Mouse (Mus musculus) cerebellum, adult 11-12 months (tissue): Measurements from ENCODE around the gene Fgfr2.

Experiments
- DNase-seq: peaks from one replicate; pipeline ENCODE4 v3.0.0; 2022

Gene Fgfr2

DNA sequence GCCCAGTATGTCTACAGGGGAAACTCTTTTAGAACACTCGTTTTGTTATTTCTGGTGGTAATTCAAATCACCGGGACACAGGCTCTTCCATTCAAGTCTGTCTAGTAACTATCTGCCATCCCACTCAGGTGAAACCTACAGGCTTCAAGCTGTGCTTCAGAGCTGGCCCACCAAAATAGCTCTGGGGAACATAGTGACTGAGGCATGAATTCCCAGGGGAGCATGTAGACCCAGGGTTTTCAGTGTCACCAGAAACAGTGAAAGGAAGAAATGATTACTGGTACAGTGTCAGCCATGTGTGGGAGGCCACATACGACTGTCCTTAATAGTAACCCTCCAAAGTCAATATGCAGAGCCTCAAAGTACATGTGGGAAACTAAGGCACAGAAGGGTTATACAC lies 841.0 kb downstream of the Fgfr2 start:
- no peak for DNase-seq

DNA sequence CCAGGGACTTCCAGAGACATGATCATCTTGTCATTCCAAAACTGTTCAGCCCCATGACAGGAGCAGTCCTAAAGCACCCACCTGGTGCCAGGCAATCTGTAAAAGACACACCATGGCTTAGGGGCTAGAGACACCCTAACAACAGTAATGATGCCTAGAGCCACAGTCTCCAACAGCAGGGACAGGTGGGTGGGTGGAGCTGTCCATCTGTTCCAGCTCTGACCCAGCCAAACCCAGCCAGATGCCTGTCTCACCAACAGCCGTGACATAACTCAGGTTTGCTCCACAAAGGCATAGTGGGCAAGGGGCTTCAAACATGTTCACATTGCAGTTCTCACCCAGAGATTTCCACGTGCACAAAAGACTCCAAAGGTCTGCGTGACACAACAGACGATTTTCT lies 841.4 kb downstream of the Fgfr2 start:
- peak; percentile 81 for DNase-seq

DNA sequence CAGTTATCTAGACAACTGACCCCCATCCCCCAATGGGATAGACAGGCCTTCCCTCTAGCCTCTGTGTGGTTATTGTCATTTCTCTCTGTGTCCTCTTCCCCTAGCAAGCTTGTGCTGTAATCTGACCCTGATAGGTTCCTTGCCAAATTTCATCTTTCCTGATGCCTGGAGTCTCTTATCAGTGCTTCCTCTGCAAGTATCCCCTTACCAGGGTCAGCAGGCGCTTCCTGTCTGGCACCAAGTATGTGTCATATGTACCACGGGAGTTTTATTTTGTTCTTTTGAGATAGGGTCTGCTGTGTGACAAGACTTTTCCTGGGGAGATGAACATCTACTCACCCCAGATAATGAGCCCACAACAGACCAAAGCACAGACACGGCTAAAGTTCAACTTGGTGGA lies 844.5 kb downstream of the Fgfr2 start:
- no peak for DNase-seq

DNA sequence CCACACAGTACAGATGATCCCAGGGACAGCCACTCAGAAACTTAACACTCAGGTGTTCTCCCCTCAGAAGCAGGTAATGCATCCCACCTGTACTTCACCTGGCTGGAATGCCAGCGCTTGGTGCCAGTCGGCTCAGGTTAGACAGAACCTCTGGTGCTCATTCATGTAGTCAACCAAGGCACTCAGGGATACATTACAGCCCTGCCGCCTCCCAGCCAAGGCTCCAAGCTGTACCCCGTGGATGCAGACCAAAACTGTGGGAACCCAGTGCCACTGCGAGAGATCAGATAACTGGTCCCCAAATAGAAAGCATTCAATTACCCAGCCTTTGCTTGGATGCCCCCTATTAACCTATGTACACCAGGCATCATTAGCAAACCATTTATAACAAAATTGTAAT lies 846.9 kb downstream of the Fgfr2 start:
- no peak for DNase-seq

DNA sequence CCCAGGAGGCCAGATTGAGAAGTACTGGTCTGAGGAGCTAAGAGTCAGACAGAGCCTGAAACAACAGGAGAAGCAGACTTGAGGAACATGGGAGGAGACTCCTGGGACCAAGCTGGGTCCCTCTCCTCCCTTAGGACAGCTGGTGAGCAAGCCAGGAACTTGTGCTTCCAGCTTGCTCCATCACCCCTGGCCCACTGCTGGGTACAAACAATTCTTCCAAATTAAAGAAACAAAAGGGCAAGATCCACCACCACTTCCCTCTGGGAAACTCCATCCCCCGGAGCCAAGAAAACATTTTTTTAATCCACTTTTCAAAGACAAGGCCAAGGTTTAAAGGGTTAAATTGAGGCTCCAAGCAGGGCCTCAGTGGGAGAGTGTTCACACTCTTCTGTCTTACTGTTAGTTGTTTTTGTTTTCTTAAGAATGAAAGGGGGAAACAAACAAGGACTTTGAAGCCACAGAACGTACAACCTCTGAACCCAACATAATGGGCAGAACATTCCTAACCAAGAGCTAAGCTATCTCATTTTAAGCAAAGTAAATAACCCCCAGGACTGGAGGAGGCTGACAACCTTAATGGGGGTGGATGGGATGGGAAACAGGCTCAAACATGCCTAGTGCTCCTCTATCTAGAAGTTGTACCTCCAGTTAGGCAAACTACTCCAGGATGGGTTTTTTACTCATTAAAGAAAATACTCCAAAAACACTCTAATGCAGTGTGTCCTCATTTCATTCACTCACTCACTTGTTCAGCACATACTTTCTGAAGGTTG lies 849.2 kb downstream of the Fgfr2 start:
- no peak for DNase-seq

DNA sequence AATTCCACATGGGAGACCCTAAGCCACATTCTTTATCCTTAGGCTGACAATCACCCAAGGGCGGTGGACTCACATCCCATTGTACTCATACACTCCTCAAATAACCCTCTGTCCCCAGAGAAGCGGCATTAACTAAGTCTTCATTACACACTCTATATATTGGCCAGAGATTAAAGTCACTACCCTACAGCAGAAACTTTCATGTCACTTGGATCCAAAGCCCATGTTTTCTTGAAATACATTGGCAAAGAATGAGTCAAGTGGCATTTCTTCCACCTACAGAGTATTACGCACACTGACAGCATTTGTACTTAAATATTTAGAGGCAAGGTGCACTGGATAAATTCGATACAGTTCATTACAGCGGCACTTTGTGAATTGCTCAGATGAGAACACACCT lies 850.2 kb downstream of the Fgfr2 start:
- no peak for DNase-seq

DNA sequence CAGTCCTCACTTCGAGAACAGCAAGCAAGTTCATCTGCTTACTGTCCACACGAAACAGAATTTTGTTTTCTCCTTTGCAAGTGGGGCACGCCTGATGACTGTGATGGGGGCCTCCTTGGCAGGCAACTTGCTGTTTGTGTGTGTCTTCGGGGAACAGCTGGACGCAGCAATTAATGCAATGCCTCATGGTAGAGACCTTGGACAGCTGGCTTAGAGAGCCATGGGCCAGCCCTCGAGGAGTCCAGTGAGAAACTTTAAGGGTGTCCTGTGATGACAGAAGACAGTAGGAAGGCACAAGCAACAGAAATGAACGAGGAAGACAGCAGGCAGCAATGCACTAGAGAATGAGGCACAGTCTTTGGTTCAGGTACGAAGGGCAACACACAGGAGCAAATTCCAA lies 852.8 kb downstream of the Fgfr2 start:
- no peak for DNase-seq

DNA sequence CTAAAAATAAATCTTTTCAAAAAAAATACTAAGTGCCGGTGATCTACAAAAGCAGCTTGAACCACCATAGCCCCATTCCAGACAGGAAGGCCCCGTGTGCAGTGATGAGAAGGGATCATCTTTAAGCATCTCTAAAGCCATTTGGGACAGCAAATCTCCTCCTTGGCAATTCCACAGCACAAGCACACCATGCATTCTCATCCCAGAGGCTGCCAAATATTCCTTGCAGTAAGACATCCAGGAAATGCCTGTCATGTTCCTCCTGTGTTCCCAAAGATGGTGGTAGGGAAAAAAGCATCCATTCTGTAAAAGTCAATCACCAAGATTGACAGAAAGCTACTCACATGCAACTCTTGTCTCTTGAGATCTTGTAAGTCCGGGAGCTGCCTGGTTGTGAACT lies 853.5 kb downstream of the Fgfr2 start:
- no peak for DNase-seq

DNA sequence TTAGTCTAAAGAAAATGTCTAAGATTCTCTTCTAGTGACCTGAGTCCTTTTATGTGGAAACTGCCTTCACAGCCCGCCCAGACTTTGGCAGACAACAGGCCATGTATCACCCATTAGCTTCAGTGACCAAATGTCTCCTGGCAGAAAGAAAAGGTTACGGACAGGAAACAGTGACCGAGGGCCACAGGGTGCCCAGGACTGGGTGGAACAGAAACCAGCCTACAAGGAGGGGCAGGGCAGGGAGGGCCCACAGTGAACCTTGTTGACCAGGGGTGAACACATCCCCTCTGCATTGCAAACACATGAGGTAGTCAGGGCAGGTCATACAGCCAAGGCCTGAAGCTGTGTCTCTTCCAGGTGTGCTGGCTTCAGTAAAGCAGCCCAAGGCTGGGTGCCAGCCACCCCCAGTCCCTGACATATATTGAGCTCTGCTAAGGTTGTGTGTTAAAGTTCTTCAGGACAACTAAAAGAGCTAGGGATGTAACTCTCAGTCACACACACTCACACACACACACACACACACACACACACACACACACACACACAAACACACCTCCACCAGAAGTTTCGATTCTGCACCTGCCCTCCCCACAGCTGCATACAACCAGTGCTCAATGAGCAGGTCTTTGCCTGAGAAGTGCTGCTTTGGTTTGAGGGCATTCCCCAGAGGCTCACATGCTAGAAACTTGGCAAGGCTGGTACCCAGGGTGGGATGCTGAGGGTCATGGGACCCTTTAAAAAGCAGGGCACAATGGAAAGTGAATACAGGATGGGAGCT lies 855.2 kb downstream of the Fgfr2 start:
- DNase-seq: peak; percentile 70

DNA sequence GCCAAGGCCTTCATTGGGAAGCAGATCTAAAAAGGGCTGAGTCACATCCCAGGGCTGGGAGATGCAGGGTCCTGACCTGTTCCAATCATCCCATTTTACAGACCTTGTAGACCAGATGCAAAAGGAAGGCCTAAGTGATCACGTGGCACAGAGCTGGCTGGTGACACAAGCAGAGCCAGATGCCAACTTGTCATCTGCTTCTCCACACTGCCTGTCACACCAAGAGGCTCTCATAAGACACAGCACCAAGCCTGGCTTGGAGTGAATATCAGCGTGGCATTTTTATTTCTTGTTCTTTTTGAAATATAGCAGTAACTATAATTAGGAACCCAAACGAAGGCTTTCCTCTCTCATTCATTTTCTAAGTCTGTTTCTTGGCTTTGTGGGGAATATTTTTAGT lies 858.4 kb downstream of the Fgfr2 start:
- no peak for DNase-seq

DNA sequence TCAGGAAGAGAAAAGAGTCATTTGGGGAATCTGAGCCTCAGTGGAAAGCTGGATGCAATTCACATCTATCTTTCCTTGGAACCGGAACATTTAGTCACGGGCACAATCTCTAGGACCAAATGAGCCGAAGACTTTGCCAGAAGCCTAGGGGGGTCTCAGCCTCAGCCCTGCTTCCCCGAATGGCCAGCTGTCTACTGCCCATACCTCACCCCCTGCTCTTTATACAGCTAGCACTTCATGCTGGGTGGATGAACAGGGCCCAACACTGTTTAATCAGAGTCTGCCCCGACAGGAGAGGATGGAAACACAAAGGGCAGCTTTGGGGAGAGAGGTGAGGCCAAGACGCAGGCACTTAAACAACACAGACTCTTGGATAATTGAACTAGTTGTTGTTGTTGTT lies 860.0 kb downstream of the Fgfr2 start:
- DNase-seq: no peak

DNA sequence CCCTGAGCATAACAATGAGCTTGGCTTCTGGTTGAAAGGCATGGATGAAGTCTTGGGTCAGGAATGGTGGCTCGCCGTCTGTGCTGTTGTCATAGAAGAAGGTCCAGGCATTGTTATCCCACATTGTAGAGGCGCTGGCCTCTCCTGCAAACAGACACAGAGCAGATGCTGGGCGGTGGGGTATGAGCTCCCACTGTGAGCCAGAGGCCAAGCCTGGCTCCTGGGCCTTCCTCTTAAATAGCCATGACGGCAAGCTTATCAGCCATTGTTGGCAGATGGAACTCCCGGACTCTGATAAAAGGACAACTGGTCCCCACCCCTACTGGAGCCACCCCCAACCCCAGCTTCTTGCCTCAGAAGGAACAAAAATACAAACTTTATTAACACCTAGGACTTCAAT lies 860.5 kb downstream of the Fgfr2 start:
- no peak for DNase-seq

DNA sequence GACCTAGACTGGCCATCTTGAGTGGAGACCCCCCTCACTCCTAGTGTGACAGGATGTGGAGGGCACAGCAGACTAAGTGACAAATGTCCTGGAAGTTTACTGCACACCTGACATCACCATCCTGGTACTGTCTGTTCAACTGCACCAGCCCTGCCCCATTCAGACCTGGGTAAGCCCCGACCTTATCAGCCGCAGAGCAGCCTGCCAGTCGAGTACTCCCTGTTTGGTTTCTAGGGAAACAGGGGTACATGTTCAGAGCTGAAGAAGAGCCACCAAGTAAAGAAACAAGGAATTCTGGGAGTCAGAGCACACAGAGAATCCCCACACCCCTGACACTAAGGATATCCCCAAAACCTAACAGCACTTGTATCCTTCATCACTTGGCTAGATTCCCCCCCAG lies 861.3 kb downstream of the Fgfr2 start:
- DNase-seq: no peak

DNA sequence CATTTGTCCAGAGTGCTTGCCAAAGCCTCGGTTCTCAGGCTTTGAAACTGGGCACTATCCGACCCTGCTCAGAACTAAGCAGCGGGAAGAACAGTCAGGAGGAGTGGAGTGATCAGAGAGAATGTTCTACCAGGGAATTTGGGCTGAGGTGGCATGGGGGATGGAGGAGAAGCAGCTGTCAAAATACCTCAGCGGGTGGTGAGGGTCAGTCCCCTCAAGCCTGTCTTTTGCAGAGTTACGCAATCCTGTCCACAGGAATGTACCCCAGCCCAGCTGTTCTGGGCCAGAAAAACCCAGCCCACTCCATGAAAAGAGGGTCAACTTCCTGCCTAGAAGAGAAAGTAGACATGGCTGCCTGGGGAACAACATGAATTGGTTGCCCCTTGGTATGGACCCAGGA lies 862.5 kb downstream of the Fgfr2 start:
- DNase-seq: no peak

DNA sequence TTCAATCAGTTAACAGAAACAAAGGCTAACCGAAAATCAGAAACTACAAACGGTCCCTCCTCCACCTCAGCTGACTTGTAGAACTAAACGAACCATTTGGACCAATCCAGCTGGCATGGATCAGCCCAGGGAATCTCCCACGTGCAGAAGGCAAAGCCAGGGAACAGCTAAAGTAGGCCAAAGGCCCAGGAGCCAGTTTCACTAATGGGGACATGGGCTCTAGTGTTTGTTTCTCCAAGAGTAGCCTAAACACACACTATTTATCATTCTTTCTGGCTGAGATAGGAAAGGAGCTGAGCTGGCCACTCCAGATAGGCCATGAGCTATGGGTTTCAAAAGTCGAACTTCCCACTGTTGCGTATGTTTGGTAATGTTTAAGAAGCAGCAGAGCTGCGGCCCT lies 864.3 kb downstream of the Fgfr2 start:
- no peak for DNase-seq

DNA sequence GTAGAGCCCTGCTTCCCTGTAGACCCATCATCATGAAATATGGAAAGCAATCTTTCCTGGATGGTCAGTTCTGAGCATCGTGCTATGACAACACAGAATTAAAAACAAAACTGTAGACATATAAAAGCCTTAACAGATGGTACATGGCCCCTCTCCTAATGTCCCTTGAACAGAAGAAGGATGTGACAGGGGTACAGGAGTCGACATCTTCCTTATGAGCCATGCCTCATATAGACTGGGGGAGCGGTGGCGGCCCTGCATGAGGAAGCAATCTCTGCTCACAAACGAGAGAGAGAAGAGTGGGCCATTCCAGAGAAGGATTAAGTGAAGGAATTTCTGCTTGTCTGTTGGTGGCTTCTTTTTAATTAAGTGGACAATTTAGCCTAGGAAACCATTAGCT lies 864.9 kb downstream of the Fgfr2 start:
- DNase-seq: no peak

DNA sequence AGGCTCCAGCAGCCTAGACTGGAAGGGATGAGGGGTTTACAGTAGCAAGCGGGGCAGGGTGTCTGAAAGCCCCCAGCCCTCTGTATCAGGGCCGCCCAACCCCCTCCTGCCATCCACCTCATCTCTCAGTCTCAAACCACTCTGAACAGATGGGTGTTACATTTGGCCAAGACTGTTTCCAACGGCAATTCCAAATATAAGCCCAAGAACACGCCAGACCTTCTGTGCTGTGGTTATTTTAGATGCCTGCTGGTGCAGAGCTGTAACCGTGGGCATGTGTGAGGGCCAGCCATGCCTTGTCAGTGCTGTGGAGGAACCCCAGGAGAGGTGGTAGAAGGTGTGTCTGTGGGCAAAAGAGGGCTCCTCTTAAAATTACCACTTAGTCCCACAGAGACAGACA lies 869.6 kb downstream of the Fgfr2 start:
- peak; percentile 85 for DNase-seq

DNA sequence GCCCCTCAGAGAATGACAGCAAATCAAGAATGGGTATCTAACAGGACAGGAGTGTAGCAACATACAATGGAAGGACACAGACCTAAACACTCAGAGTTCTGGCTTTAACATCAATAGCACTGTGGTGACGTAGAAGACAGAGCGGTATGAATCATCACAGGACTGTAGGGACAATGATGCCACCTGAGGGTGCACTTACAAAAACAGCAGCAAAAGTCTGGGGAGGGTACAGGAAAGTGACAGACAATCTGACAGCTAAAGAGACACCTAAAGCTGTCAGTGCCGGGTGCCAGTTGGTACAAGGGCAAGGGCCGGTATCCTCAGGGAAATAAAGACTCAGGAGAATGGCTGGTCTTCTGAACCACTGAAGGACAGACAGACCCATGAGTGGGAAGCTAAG lies 870.1 kb downstream of the Fgfr2 start:
- DNase-seq: no peak

DNA sequence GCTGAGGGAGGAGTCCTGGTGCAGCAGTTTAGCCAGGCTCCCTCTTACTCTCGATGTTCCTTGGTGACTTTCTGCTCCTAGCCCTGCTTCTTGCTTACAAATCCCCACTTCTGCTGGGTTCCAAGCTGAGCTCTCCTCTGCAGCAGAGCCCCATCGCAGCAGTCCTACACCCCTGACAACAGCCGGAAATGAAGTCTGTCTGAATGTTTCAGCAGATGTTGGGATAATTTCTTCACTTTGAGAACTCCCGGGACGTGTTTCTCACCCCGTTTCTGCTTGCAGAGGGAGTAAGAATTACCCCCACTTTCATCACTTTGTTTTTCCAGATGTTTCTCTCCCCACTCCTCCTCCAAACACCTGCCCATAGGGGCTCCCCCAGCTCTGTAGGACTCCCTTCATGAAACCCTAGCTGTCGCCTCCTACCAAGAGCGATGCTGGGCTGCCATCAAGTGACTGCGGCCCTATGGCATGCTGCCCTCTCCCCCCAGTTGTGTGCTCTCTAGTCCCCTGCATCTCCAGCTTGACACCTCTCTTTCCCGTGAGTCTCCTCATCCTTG lies 873.5 kb downstream of the Fgfr2 start:
- DNase-seq: no peak

DNA sequence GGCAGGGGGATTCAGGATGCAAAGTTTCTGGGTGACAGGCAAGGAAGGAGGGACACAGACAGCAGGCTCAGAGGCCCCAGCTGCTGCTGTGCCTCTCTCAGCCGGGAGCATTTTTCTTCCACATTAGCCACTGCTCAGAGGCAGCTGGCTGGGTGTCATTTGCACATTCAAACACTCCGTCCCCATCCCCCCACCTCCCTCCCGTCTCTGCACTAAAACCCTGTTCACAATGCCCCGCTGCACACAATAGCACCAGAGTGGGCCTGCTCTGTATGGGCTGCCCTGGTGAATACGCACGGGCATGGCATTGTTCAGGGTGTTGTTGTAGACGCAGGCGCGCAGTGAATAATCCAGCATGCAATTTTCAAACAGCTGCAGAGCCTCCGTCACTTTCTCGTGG lies 875.6 kb downstream of the Fgfr2 start:
- no peak for DNase-seq

DNA sequence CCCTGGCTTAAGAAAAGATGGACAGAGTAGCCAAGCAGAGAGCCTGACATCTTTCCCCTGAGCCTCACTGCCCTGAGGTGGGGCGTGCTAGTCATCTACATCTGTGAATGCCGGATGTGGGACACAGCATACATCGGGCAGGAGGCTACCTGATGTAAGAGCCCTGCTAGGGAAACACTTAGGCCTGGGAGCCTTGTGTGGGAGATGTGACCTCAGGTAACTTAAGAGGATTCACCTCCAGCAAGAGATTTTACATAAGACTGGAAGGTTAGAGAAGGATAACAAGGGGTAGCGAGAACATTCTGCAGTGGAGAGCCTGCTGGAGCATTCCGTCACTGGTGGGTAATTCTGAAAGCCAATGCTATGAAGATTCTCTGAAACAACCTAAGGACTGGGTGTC lies 876.1 kb downstream of the Fgfr2 start:
- DNase-seq: no peak

DNA sequence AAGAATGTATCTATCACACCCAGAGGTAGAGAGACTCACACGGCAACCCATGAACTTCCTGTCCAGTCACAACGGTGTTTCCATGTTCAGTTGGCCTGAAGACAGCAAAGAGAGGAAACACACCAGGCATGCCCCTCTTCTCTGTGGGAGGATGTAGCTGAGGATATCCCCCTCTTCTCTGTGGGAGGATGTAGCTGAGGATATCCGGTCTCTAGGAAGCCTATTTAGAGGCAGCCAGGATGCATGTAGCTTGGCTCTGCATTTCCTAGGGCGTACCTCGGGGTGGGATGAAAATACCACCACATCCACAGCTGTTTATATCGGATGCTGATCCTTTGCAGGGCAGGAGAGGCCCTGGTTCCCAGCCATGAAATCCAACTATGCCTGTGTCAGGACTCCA lies 877.4 kb downstream of the Fgfr2 start:
- DNase-seq: no peak

DNA sequence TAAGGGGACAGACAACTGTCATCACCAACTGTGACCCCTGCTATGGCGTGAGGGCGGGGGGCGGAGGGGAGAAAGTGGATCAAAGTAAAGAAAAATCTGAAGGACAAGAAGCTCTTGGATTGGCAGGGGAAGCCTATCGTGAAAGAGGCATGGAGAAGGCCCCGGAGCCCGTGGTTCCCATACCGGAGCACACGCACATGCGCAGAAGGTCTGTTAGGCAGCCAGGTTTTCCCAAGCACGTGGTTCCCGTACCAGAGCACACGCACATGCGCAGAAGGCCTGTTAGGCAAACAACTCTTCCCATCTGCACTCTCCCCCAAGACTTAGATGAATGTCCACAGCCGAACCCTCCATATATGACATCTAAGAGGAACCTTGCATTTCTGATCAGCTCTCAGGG lies 878.5 kb downstream of the Fgfr2 start:
- no peak for DNase-seq

DNA sequence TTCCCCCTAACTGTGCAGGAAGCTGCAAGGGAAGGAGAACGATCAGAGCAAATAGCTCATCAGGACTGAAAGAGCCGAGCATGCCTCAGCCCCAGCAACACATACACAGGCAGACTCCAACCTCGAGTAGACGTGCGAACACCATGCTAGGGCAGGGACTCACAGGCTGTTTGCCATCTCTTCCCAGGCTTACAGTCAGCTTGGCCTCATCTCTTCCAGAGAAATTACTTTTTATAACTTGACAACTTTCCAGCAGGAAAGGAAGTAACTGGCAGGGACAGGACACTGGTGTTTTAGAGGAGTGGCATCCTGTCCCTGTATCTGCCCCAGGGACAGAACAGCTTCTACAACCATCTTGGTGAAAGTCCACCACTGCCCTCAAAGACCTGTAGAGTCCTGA lies 879.9 kb downstream of the Fgfr2 start:
- no peak for DNase-seq
